Mouse (Mus musculus): ENCODE data around the gene Gm7102. TPM values are rescaled to one million over a fixed set of nuclear protein-coding genes. Genes with fewer than 3 reads are reported as not detected.
A peak's percentile ranks its signal among the peaks of the same experiment; 100 is the strongest.
"Not testable (repeated sequence)": the region's sequence is repeated elsewhere in the genome, so short reads cannot be mapped to it uniquely, and the experiment has no call there.

The Gm7102 gene
- total RNA-seq (2015) (0.18 TPM in 1 of 2 replicates, not detected in the other), total RNA-seq (2017) (not detected in 2 replicates)

DNA sequence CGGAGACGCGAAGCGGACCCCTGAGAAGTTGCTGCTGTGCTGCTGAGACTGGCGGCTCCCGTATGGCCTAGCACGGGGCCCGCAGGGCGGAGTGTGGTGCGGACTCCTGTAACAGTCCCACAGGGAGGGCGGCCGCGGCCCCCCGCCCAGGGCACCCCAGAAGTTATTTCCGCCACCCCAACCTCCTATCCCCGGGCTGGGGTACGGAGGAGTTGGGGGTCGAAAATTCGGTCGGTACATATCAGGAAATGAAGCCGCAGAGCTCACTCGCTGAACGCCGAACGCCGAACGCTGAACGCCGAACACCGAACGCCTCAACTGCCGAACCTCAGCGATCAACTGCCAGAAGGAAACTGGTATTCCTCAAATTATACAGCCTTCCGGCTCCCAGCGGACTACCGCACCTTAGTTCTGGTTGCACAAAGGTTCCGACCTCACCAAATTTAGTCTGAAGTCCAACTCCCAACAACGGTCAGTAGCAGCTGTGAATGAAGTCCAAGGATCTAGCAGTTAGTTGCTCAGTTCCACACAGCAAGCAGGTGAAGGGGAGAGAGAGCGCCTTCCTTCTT lies at the start of gene Gm7102:
Gene Gm7102, minus strand, starts transcription at position 554 of the 569 bp plus-strand sequence.
- ATAC-seq (ENCODE audit: poor library complexity, severe bottlenecking): no peak

DNA sequence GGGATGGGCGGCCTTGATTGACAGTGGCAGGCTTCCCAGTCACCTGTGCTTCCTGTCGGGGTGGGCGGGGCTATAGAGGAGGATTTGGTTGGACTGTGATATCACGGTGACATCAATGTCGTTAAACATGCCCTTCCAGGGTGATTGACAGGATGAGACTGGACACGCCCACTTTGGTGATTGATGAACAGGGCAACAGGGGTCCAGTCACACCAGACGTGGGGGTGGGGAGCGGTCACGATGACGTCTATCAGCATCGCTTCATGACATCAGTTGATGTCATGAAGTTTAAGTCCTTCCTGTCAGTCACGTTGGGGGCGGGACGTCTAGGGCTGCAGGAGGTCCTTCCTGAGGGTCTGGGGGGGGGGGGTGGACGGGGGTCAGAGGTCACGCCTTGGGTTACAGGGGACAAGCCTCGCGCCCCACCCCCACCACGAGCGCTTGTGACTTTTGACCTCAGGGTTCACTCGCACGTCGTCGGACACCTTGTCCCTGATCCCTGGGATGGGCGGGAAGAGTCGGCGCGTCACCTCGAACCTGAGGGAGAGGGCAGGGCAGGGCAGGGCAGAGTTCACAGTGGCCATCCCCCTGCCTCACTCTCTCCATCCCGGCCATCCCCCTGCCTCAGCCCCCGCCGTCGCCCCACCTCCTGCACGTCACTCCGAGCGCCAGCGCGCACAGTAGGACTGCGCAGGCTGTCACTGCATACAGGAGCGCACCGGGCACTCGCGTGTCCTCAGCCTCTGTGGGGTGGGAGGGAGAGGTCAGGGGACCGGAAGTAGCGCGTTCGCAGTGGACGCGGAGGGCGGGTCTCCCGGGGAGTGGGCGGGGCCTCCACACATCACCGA lies 48.8 kb upstream of the Gm7102 start:
- no peak for ATAC-seq (ENCODE audit: poor library complexity, severe bottlenecking)

DNA sequence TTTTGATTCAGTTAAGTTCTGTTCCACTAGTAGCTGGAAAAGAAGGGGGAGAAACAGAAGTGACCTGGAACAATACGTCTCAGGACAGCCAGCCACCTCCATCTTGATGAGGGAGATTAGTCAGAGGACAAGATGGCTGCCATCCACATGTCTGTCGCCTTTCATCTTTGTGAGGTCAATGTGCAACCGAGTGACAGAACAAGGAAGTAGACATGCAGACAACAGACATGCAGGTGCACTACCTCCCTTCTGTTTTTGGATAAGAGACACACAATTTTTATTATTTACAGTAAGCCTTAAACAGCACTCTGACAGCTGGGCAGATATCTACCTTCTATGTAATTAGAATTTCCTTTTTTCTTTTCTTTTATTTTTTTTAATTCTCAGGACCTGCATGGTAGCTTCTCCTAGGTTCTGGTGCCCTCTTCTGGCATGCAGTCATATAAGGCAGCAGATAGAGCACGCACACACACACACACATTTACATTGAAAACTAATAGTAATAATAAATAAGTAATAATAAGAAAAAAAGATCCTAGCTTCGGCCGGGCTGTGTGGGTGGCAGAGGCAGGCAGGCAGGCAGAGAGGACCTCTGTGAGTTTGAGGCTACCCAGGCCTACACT lies 47.7 kb upstream of the Gm7102 start:
- no peak for ATAC-seq (ENCODE audit: poor library complexity, severe bottlenecking)

DNA sequence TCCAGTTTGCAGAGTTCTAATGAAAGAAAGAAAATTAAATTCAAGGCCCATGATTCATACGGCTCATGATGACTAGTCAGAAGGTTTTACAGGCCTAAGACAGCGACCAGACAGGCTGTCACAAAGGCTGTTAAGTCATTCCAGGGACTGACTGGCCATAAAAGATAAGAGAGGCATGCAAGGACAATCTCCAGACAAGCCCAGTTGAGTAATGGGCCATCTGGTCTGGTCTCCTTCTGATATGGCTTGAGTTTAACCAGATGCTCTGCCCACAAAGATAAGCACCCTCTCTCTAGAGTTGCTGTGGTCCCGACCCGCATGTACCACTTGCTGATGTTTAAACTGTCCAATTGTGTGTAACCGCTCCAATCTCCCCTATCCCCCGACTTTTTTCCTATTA lies 31.4 kb upstream of the Gm7102 start:
- not testable (repeated sequence) for ATAC-seq (ENCODE audit: poor library complexity, severe bottlenecking)

DNA sequence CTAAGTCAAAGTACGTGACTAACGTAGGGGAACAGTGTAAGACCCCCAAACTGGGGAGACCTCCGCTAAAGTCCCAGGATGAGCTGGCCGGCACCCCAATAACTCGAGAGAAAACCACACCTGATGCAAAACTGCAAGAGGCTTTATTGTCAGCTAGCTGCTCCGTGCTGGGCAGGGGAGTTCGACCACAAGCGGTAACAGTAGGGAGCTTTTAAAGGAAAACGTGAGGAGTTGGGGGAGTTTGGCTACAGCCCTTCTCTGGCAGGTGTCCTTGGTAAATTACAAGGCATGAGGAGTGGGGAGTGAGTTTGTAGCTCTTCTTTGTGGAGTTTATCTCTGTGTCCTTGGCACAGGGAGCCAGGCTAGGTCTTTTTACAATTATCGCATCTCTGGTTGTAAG lies 23.7 kb upstream of the Gm7102 start:
- no peak for ATAC-seq (ENCODE audit: poor library complexity, severe bottlenecking)

DNA sequence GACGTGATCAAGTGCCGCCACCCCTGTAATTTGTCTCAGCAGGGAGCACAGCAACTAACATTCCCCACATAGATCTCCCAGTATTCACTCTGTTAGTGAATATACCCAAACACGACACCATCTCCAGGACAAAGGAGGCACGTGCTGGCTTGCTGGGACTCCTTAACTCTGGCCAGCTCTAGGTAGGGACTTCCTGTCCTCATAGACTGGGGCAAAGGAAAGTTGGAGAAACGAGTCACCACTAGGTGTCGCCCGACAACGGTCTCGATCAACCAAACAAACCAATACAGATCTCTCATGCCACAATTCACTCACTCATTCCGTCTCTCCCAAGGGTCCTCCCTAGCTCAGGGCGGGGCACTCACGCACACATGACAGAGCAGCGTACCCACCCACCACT lies 23.2 kb upstream of the Gm7102 start:
- ATAC-seq (ENCODE audit: poor library complexity, severe bottlenecking): no peak

DNA sequence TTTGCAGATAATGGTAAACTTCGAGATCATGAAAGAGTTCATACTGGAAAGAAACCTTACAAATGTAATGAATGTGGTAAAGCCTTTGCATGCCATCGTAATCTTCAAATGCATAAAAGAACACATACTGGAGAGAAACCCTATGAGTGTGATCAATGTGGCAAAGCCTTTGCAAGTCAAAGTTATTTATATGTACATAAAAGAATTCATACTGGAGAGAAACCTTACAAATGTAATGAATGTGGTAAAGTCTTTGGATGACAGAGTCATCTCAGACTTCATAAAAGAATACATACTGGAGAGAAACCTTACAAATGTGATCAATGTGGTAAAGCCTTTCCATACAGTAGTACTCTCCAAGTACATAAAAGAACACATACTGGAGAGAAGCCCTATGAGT lies 7.5 kb upstream of the Gm7102 start, which contains the start of gene Gm6020:
Gene Gm6020, plus strand, starts transcription at position 301 of the 400 bp plus-strand sequence.
- not testable (repeated sequence) for ATAC-seq (ENCODE audit: poor library complexity, severe bottlenecking)

DNA sequence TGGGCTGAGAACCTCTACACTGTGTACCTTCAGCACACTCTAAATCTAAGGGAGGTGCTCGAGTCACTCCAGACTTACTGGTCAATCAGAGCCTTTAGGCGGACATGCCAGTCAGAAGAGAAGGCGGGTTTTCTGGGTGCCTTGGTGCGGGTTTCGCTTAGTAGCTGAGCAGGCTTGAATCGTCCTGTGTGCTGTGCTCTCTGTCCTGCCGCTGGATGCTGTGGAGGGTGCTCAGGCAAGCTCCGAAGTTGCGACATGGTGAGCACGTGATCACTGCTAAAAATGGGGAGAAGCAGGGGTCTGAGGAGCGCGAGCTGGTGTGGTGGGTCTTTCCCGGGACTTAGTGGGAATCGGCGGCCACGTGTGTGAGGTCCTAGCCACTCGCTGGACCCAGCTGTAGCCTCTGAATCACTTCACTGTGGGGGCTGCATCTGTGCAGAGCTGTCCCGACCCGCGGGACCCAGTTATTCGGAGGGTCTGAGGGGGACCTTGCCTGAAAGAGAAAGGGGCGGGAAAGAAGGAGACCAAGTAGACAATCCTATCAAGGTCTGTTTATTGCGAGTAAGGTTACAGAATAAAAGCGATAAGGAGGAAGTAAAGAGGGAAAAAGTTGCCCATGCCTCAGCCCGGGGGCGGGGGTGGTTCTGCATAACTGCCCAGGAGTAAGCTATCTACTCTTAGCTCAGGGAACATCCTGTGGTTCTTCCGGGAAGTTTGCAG lies 24.2 kb downstream of the Gm7102 start:
- ATAC-seq (ENCODE audit: poor library complexity, severe bottlenecking): peak; percentile 87

DNA sequence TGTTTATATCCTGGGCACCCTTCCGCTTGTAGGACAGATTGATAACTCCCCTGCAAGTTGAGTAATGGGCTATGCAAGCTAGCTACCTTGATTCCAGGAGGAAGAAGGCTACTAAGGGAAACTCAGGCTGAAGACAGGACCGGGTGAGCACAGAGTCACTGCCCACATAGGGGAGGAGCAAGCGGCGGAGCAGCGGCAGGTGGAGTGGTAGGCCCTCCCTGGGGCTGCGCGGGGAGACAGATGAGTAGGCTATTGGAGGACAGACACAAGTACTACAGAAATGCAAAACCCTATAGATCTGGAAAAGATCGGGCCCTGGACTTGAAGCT lies 24.8 kb downstream of the Gm7102 start:
- peak; percentile 47 for ATAC-seq (ENCODE audit: poor library complexity, severe bottlenecking)

DNA sequence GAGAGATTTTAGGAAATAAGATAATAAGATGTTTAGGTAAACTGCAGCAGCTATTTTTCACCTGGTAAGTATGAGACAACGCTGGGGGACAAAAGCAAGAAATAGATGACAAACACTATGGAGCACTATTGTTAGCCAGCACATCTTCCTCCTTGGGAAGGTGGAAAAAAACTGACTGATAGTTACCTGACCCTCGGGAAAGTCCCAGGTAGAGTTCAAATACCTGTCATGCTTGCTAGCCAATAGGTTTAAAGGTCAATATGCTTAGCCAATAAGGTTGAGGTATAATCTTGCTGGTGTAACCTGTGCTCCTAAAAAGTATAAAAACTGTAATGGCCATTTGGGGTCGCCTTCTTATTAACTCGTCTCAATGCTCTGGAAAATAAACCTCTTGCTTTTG lies 34.8 kb downstream of the Gm7102 start:
- ATAC-seq (ENCODE audit: poor library complexity, severe bottlenecking): no peak

DNA sequence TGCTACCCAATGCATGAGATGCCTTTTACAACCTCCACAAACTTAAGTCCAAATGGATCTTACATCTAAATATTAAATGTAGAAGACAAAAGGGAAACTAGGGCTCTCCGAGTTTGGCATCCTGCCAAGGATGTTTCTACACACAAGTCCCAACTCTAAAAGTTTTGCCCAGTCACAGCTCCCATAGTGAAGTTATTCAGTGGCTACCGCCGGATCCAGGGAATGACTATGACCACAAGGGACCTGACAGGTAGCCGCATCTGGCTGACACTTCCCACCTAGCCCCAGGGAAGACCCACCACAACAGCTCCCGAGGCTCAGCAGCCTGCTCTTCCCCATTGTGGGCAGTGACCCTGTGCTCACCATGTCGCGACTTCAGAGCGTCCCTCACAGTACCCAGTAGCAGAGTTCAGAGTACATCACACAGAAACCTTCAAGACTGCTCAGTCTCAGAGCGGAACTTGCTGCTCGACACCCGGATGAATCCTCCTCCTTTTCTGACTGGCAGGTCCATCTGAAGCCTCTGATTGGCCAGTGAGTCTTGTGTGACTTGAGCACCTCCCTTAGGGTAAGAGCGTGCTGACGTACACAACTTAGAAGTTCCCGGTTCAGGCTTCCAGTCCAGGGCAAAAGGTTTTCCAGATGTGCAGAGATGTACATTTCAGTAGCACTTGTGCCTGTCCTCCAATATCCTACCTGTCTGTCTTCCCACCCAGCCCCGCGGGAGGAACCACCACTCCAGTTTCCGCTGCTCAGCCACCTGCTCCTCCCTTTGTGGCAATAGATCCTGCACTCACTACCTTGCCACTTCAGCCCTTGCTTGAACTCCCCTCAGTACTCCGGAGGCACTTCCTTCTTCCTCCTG lies 35.5 kb downstream of the Gm7102 start, which contains the start of gene Zfp950:
Gene Zfp950, minus strand, starts transcription at position 499 of the 865 bp plus-strand sequence.
- ATAC-seq (ENCODE audit: poor library complexity, severe bottlenecking): peak; percentile 100

DNA sequence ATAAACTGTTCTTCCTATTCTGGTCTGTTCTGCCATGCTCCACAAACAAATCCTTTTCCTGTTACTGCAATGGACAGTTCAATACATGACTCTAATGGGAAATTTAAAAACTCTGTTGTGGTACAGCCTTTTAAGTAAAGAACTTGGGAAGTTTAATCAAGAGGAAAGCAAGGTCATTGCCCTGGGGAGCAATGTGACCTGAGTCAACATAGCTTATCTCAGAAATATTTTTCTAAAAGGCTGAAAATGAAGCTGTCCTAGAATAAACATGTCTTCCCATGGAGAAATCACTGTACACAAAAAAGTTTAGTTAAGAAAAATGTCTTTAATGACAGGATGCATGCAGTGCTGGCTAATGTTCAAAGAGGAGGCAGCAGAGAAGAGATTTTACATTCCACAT lies 37.5 kb downstream of the Gm7102 start:
- ATAC-seq (ENCODE audit: poor library complexity, severe bottlenecking): no peak

DNA sequence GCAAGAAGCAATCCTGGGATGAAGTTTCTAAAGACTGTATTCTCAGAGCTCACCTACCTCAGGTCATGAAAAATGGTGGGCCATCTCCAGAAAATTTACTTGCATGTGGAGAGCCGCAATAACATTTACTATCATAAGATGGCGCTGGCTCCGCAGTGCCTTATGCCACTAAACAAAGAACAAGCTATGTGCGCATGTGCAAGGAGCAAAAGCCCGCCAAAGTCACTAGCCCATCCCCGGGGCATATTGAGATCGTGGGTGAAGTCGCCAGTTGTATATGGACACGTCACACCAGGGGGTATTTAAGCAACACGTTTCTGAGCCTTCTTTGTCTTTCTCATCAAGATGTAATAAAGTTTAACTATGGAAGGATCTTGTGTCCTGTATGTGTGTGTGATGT lies 45.0 kb downstream of the Gm7102 start:
- ATAC-seq (ENCODE audit: poor library complexity, severe bottlenecking): no peak

Other genes with a start within 250 kb of the Gm7102 start
- gene Zfp950, start 35.5 kb downstream of the Gm7102 start, total RNA-seq (2015): 34.3 and 39.3 TPM in 2 replicates
- 29.4 and 35.9 TPM in 2 replicates for gene Zfp950, start 35.5 kb downstream of the Gm7102 start, total RNA-seq (2017)
- not detected in 2 replicates for gene Gm6020, start 7.6 kb upstream of the Gm7102 start, total RNA-seq (2015)
- gene Gm6020, start 7.6 kb upstream of the Gm7102 start, total RNA-seq (2017): not detected in 2 replicates
- gene Csf2ra, start 52.1 kb upstream of the Gm7102 start, total RNA-seq (2015): 415 and 460 TPM in 2 replicates
- 114 and 125 TPM in 2 replicates for gene Csf2ra, start 52.1 kb upstream of the Gm7102 start, total RNA-seq (2017)
- not detected in 2 replicates for gene Gm21060, start 120.8 kb upstream of the Gm7102 start, total RNA-seq (2015)
- not detected in 2 replicates for gene Gm21060, start 120.8 kb upstream of the Gm7102 start, total RNA-seq (2017)

All from megakaryocyte, adult 5-6 weeks (primary cell).